Mouse (Mus musculus): ENCODE measurements around the gene Kmt5a. TPM values are rescaled to one million over a fixed set of nuclear protein-coding genes. Genes with fewer than 3 reads are reported as not detected.

Gene Kmt5a
- polyA plus RNA-seq, 1 experiment = 369 TPM

DNA sequence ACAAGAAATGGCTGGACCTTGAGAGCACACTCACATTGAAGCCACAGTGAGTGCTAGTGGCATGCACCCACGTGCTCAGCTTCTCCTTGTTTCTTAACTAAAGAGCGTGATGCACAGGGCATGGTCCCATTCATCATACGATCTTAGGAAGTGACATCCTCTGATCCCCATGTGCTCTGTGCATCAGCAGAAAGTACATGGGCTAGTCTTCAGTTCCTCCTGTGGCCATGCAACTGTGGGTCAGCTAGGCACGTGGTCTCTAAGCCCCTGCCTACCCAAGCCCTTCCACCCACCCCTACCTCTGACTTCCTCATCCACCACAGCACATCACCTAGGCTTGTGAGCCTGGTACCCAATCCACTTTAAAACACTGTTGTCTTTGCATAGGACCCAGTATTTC lies 52.9 kb downstream of the Kmt5a start:
- no peak for TF ChIP-seq GATA1 (IDR thresholded peaks at IDR 0.05; ENCODE audit: low read length)

DNA sequence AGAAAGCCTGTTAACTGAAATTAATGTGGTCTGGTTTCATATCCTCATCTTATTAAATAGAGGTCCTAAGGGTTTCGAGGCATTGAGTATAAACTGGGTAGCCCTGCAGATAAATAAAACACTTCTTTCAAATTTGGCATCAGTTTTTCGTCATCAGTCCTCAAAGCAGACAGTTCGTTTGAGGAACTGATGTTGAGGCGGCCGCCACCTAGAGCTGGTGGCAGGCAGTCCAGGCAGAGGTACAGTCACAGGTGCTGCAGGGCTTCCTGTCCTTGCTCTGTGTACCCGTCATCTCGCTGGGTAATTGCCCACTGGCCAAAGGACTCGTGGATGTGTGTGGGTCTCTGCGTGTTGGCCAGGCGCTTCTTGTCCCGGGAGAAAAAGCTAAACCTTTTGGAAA lies 53.7 kb downstream of the Kmt5a start:
- no peak for TF ChIP-seq GATA1 (IDR thresholded peaks at IDR 0.05; ENCODE audit: low read length)

DNA sequence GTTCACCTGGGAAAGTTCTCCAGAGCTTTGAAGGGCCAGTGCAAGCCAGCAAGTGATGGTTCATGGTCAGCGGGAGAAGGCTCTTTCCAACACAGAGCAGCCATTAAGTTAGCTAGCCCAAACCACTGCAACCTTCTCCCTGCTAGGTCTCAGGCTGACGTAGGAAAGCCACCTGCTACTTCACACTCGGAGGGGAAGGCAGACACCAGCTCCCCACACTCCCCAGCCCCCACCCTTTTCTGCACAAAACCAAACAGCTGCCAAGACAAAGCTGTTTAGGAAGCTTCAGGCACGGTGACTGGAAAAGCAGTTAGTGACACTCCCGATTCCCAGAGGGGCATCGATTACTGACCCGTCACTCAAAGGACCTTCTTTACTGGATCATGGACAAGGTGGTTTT lies 55.8 kb downstream of the Kmt5a start:
- no peak for TF ChIP-seq GATA1 (IDR thresholded peaks at IDR 0.05; ENCODE audit: low read length)

DNA sequence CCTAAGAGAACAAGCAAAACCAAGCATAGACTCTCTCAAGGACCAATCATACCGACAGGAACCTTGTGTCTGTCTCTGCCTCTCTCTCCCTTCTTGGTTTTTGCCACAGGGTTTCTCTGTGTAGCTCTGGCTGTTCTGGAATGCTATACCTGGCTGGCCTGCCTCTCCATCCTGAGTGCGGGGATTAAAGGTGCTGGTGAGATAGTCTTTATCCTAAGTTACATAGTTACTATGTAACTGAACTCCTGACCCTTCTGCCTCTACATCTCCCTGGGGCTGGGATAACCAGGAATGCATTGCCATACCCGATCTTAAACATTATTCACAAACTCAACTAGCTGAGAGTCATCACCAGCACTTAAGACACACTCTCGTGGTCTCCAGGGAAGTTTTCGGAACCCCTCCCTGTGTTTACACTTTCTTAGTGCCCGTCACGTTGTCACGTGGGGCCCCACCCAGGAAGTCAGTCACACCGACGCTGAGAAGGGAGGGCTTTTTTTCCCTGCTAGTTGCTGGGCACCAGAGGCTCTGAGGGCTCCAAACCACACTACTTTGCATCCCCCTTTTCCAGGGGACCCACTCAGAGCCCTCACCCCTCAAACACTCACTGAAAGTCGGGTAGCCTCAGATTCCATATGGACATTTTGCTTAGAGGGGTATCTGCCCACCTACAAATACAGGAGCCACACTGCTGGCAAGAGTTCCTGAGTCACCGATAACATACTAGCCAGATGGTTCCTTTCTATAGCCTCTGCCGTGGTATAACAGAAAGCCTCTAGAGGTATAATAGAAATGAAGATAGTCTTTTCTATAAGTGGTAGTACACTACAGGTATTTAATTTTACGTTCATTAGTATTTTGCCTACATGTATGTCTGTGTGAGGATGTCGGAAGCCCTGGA lies 57.1 kb downstream of the Kmt5a start:
- TF ChIP-seq GATA1 (IDR thresholded peaks at IDR 0.05; ENCODE audit: low read length) = no peak

DNA sequence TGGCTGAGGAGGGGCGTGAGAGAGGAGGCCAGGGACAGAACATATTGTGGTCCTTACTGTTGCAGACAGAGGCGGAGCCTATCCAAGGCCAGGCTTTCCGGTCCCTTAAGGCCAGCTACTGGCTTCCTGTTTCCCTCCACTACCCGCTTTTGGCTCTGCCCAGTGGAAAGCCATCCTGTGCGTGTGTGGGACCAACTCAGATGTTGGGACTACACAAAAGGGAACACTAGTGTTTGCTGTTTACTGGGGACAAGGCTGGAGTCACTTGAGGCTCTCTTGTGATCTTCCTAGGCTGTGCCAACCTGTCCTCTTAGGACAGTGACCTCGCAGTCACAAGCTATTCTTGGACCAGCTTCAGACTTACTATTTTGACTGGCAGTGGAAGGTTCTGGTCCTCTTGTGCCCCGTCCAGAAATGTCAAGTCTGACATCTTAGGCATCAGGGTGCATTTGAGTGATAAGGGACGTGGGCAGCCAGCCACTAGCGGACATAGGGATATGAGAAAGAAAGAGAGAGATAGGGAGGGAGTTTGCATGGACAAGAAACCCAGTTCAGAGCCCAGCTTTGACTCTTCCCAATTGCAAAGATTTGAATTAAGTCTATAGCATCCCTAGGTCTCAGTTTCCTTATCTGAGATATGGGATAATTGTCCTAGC lies 58.6 kb downstream of the Kmt5a start:
- no peak for TF ChIP-seq GATA1 (IDR thresholded peaks at IDR 0.05; ENCODE audit: low read length)

DNA sequence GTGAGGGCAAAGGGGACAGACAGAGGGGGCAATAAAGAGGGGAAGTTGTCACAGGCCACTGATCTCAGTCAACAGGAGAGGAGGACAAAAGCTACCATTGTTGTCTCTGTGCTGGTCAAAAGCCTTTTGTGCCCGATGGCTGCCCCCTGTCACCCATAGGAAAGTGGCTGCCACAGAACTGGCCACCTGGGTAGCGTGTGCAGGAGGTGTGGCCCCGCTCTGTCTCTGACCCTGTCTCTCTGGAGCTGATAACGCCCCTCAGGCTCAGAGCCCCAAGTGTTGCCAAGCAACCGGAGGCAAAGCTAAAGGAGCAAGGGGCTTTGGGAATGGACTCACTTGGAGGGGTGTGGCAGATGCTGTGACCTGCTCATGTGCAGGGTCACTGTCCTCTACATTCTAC lies 59.3 kb downstream of the Kmt5a start:
- TF ChIP-seq GATA1 (IDR thresholded peaks at IDR 0.05; ENCODE audit: low read length) = no peak

DNA sequence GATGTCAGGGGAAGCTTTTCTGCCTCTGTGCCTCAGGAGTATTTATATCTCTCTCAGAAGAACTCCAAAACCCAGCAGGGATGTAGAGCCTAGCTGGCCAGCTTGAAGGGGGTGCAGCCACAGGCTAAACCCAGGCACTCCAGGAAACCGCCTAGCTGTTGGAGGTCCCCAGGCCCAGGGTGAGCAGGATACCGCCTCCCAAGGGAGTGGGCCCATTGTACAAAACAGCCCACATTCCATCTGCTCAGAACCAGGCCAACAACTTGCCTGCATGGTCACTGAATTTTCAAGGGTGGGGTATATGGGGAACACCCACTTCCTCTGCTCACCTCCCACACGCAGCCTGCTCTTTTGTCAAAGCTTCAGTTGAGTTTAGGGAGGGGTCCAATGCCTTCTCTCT lies 60.8 kb downstream of the Kmt5a start:
- TF ChIP-seq GATA1 (IDR thresholded peaks at IDR 0.05; ENCODE audit: low read length) = no peak

DNA sequence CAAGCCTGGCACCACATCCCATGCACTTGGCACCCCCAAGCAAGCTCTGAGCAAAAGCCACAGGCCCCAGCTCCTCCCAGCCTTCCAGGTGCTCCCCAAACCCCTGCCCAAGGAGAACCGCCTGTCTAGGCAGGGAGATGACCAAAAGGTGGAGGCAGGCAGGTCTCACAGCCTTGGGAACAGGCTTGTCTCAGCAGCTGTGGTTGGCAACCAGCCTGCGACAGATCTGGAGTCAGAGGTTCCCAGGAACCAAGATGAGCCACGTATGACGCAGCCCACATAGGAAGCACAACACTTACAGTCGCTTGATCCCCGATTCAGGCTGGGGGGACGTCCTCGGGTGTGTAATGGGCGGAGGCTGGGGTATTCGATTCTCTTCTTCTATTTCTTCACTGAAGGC lies 61.8 kb downstream of the Kmt5a start:
- TF ChIP-seq GATA1 (IDR thresholded peaks at IDR 0.05; ENCODE audit: low read length) = no peak

DNA sequence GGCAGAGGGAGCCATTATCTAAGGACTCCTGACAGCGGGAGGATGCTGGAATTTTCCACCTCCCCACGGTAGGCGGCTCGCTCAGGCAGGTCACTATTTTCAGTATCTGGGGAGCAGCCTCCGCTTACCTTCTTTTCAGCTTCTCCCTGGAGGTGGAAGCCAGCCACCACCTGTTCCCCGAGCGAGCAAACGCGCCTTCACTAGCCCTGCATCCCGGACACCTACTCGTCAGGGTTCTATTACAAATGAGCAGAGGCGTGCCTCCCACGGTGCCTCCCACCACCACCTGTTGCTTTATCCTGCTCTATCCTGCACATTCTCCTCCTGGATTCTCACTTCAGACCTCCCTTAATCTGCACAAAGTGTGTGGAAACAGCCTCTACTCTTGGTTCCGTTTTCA lies 64.0 kb downstream of the Kmt5a start:
- no peak for TF ChIP-seq GATA1 (IDR thresholded peaks at IDR 0.05; ENCODE audit: low read length)

DNA sequence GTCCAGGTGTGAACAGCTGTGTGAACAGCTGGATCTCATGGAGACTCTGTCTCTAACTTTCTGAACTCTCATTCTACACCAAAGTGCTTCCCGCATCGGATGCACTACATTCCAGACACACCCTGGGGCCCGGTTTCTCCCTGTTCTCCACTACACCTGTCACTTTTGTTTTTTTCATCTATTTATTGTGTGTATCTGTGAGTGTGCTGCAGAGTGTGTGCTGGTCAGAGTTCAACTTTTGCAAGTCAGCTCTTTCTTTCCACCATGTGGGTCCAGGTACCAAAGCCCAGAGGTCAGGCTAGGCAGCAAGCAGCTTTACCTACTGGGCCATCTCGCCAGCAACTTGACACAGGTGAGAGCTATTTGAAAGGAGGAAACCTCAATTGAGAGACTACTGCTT lies 65.5 kb downstream of the Kmt5a start:
- TF ChIP-seq GATA1 (IDR thresholded peaks at IDR 0.05; ENCODE audit: low read length) = no peak

DNA sequence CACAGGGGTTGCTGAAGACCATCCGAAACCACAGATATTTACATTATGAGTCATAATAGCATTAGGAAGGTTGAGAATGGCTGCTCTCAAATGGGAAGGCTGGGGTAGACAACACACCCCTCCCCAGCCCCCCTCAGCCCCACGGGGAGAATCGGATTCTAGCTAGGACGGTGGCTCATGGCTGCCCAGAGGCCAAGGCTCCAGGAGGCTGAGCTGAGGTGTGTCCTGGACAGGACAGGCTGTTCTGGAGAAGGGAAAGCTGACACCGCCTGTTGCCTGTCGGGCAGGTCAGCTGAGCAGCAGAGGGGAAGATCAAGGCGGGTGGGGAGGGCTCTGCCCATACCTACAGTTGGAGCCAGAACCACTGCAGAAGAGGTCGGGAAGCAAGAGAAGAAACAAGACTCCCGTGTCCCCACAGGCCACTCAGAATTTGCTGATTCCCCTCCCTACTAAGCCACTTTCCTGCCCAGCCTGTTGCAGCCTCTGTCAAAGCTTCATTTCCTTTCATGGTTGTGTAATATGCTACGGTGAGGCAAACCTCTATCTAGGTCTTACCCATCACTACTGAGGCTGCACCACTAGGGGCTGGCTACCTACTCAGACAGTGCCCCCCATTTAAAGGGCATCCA lies 67.1 kb downstream of the Kmt5a start:
- TF ChIP-seq GATA1 (IDR thresholded peaks at IDR 0.05; ENCODE audit: low read length) = no peak

DNA sequence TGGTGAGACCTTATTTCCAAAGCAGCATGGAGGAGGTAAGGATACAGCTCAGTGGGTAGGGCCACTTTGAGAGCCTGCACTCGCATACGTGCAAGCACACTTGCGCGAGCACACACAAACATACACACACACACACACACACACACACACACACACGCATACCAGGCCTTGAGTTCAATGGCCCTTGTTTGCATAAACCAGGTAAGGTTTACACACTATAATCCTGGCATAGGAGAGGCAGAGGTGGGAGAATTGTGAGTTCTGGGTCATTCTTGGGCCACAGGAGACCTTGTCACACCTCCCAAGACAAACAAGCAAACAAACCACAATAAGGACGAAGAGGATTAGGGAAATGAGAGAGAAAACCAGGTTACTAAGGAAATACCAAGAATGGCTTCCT lies 69.5 kb downstream of the Kmt5a start:
- TF ChIP-seq GATA1 (IDR thresholded peaks at IDR 0.05; ENCODE audit: low read length) = no peak

DNA sequence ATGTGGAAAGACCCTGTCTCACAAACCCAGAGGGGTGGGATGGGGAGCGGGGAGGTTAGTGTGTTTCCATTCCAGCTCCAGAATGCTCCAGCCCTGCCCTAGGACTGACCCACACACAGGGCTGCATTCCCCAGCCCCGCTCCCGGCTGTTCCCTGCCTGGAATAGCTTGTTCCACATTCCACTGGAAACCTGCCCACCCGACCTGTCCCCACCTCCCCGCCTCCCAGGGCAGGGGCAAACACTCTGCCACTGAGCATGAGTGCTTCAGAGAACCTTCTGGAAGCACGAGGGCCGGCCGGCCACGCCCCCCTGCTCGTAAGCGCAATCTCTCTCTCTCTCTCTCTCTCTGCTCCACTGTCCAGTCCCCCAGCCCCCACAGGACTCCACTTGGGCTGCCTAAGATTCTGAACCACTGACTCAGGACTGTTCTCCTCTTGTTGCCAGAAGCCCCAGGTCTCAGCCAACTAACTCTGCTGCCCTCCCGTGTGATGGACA lies 70.1 kb downstream of the Kmt5a start:
- TF ChIP-seq GATA1 (IDR thresholded peaks at IDR 0.05; ENCODE audit: low read length) = no peak

DNA sequence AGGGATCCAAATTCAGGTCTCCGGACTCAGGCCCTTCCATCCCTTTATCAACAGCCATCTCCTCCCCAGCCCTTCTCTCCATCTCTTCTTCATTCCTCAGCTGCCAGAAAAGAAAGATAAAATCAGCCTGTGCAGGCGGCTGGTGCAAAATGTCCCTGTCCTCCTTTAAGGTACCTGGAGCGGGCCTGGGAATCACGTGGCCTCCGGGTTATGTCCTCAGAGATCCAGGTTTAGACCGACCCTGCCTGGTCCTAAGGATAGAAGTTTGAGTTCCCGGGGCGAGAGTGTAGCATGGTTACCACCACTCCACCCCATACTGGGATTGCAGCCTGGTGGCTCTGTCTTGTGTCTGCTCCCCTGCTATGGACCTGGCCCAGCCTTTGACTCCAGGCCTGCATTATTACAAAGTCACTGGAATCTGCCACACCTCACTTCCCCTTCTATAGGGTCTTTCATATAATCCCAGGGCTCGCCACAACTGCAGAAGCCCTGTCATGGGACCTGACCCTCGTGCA lies 70.9 kb downstream of the Kmt5a start:
- no peak for TF ChIP-seq GATA1 (IDR thresholded peaks at IDR 0.05; ENCODE audit: low read length)

Other genes starting within 250 kb of the Kmt5a start
- 50.5 and 55.3 TPM in 2 replicates for gene Pitpnm2, start 190.2 kb upstream of the Kmt5a start, polyA plus RNA-seq (2012)
- 2.8 and 3.0 TPM in 2 replicates for gene Mphosph9, start 112.0 kb upstream of the Kmt5a start, polyA plus RNA-seq (2012)
- gene 2810006K23Rik, start 111.8 kb upstream of the Kmt5a start, polyA plus RNA-seq (2012) = 5.3 and 6.9 TPM in 2 replicates
- 208 and 230 TPM in 2 replicates for gene Cdk2ap1, start 76.8 kb upstream of the Kmt5a start, polyA plus RNA-seq (2012)
- gene Sbno1, start 13.9 kb upstream of the Kmt5a start, polyA plus RNA-seq (2012) = 20.2 and 29.8 TPM in 2 replicates
- 25.3 and 30.6 TPM in 2 replicates for gene Rilpl2, start 38.4 kb downstream of the Kmt5a start, polyA plus RNA-seq (2012)
- gene Snrnp35, start 43.2 kb downstream of the Kmt5a start, polyA plus RNA-seq (2012) = 30.2 and 35.0 TPM in 2 replicates
- gene Rilpl1, start 91.5 kb downstream of the Kmt5a start, polyA plus RNA-seq (2012) = 2.0 and 4.2 TPM in 2 replicates
- gene Tmed2, start 100.8 kb downstream of the Kmt5a start, polyA plus RNA-seq (2012) = 105 and 184 TPM in 2 replicates
- 17.9 and 38.4 TPM in 2 replicates for gene Ddx55, start 112.9 kb downstream of the Kmt5a start, polyA plus RNA-seq (2012)
- 7.9 and 8.9 TPM in 2 replicates for gene Eif2b1, start 139.2 kb downstream of the Kmt5a start, polyA plus RNA-seq (2012)
- gene Gtf2h3, start 139.2 kb downstream of the Kmt5a start, polyA plus RNA-seq (2012) = 2.8 and 5.6 TPM in 2 replicates
- gene Atp6v0a2, start 188.6 kb downstream of the Kmt5a start, polyA plus RNA-seq (2012) = 8.2 and 8.5 TPM in 2 replicates